Mouse (Mus musculus): Measurements from ENCODE around the gene Ptprg. TPM values are rescaled to one million over a fixed set of nuclear protein-coding genes. Genes with fewer than 3 reads are reported as not detected.

The Ptprg gene
- polyA plus RNA-seq, 1 experiment = 16.6 TPM

DNA sequence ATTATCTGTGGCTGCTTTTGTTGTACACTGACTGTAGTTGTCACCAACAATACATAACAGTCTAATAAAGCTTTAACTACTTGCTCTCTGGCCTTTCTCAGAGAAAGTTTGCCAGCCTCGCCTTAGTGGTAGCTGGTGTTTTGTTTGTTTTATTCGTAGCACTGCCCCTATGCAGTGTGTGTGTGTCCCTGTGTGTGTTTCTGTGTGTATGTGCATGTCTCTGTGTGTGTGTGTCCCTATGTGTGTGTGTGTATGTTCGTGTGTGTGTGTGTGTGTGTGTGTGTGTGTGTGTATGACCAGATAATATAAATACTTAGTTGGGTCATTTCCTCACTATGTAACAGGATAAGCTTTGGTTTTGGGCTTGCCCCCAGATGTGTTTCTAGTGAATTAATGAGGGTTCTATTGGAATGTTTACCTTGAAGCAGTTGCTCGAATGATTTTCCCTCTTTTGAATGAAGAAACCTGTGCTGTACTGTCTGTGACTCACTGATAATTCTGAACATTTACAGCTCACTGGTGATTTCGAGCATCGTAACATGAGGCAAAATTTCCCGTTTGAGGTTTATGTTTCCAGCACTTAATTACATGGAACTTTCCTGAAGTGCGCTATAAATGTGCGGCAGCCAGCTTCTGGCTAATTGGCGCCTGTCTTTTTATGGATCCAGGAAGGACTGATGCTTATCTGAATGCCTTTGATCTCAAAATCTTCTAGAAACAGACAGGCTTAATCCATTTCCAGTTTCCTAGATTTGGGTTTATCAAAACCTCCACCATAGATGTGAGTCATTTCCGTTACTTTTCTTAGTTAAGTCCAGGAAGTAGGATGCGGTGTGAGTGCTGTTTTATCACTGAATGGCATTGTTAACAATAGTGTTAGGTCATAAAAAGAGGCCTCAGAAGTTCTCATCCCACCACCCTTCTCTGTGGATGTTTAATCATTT is 546.3 kb downstream of the Ptprg start:
- H3K4me3 ChIP-seq (ENCODE audit: insufficient read depth, poor library complexity, severe bottlenecking) = no peak overlapping the region
- TF ChIP-seq CEBPB (IDR thresholded peaks at IDR 0.05; ENCODE audit: low read depth) (no peak), FOSL1 (IDR thresholded peaks at IDR 0.05; ENCODE audit: insufficient read depth, low read length, poor library complexity, severe bottlenecking) (no peak), MYOG (IDR thresholded peaks at IDR 0.05; ENCODE audit: control insufficient read depth, extremely low read depth, insufficient read length) (no peak), MAX (IDR thresholded peaks at IDR 0.05) (no peak), CTCF (IDR thresholded peaks at IDR 0.05; ENCODE audit: control insufficient read depth, insufficient read depth, insufficient read length) (no peak)

GRCm38 (mm10) chr14:12102389-12103325 is 549.3 kb downstream of the Ptprg start:
- no peaks in the 10 kb centered on the region for H3K27me3 ChIP-seq (ENCODE audit: control insufficient read depth, insufficient read depth, insufficient read length)
- H3ac ChIP-seq (ENCODE audit: control insufficient read depth, insufficient read length, low read depth) = no peak overlapping the region
- no peaks in the 10 kb centered on the region for H3K36me3 ChIP-seq (ENCODE audit: control insufficient read depth, insufficient read depth)
- H3K79me3 ChIP-seq (ENCODE audit: low read depth) = no peaks in the 10 kb centered on the region
- no peaks in the 10 kb centered on the region for H3K79me2 ChIP-seq (ENCODE audit: control insufficient read depth, insufficient read depth)
- H3K4me3 ChIP-seq (ENCODE audit: insufficient read depth, poor library complexity, severe bottlenecking) = no peak overlapping the region
- TF ChIP-seq CTCF (IDR thresholded peaks at IDR 0.05; ENCODE audit: control insufficient read depth, insufficient read depth, insufficient read length) = no peak
- no peak for TF ChIP-seq CEBPB (IDR thresholded peaks at IDR 0.05; ENCODE audit: low read depth)
- TF ChIP-seq MYOD1 (IDR thresholded peaks at IDR 0.05; ENCODE audit: control insufficient read depth, insufficient read length, low read depth) = no peak
- no peak for TF ChIP-seq MAX (IDR thresholded peaks at IDR 0.05)
- TF ChIP-seq USF1 (IDR thresholded peaks at IDR 0.05; ENCODE audit: low read depth) = no peak
- no peak for TF ChIP-seq FOSL1 (IDR thresholded peaks at IDR 0.05; ENCODE audit: insufficient read depth, low read length, poor library complexity, severe bottlenecking)

More for the DNA sequence above, 546.3 kb downstream of the Ptprg start:
- Histone ChIP-seq H3K27me3 (ENCODE audit: control insufficient read depth, insufficient read depth, insufficient read length) (no peaks in the 10 kb centered on the region), H3K79me2 (ENCODE audit: control insufficient read depth, insufficient read depth) (no peaks in the 10 kb centered on the region), H3K36me3 (ENCODE audit: control insufficient read depth, insufficient read depth) (no peaks in the 10 kb centered on the region), H3ac (ENCODE audit: control insufficient read depth, insufficient read length, low read depth) (no peak overlapping the region), H3K79me3 (ENCODE audit: low read depth) (no peaks in the 10 kb centered on the region)

DNA sequence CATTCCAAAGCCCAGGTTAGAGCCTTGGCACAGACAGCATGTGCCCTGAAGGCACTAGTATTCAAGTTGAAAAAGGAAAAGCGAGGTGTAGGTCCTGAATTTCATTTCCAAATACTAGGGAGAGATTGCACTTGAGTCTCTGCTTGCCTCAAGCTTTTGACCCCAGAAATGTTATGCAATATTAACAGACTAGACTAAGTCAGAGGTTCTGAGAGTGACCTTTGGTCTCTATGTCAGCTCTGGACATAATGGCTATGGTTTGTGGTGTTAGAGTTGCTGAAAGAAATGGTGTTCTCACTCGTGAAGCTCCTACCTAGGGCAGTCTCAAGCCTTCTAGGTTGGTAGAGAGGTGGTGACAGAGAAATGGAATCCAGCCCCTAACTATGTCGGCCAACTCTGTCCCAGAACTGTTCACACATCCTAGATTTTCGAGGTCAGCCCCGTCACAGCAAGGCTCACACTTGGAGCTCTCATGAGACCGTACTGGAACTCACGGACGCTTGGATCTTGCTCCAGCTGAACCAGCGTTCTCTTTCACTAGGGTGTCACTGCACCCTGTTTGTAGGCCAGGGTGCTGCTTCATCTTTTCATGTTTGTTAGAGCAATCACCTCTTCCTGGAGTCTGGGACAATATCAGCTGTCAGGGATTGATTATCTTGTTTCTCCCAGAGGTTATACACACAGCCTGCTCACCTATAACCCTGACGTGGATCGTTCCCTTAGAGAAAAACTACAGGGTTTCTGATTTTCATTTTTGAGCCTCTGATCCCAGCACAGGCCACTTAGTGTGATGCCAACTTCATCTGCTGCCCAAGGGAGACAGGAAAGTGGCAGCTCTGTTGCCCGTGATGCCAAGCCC is 551.2 kb downstream of the Ptprg start:
- no peak overlapping the region for H3K4me3 ChIP-seq (ENCODE audit: insufficient read depth, poor library complexity, severe bottlenecking)
- no peak overlapping the region for H3ac ChIP-seq (ENCODE audit: control insufficient read depth, insufficient read length, low read depth)
- H3K79me3 ChIP-seq (ENCODE audit: low read depth) = no peaks in the 10 kb centered on the region
- H3K36me3 ChIP-seq (ENCODE audit: control insufficient read depth, insufficient read depth) = no peaks in the 10 kb centered on the region
- no peaks in the 10 kb centered on the region for H3K79me2 ChIP-seq (ENCODE audit: control insufficient read depth, insufficient read depth)
- no peak for TF ChIP-seq FOSL1 (IDR thresholded peaks at IDR 0.05; ENCODE audit: insufficient read depth, low read length, poor library complexity, severe bottlenecking)
- TF ChIP-seq MAX (IDR thresholded peaks at IDR 0.05) = no peak
- TF ChIP-seq CEBPB (IDR thresholded peaks at IDR 0.05; ENCODE audit: low read depth) = no peak
- no peak for TF ChIP-seq CTCF (IDR thresholded peaks at IDR 0.05; ENCODE audit: control insufficient read depth, insufficient read depth, insufficient read length)
- no peak for TF ChIP-seq MYOD1 (IDR thresholded peaks at IDR 0.05; ENCODE audit: control insufficient read depth, insufficient read length, low read depth)
- no peak for TF ChIP-seq MYOG (IDR thresholded peaks at IDR 0.05; ENCODE audit: control insufficient read depth, extremely low read depth, insufficient read length)
- TF ChIP-seq USF1 (IDR thresholded peaks at IDR 0.05; ENCODE audit: low read depth) = no peak
- no peaks in the 10 kb centered on the region for H3K27me3 ChIP-seq (ENCODE audit: control insufficient read depth, insufficient read depth, insufficient read length)

- H3K79me2 ChIP-seq (ENCODE audit: control insufficient read depth, insufficient read depth) = no peaks in the 10 kb centered on the region
- TF ChIP-seq FOSL1 (IDR thresholded peaks at IDR 0.05; ENCODE audit: insufficient read depth, low read length, poor library complexity, severe bottlenecking) (no peak), USF1 (IDR thresholded peaks at IDR 0.05; ENCODE audit: low read depth) (no peak)
- H3K27me3 ChIP-seq (ENCODE audit: control insufficient read depth, insufficient read depth, insufficient read length) = no peaks in the 10 kb centered on the region
- H3K36me3 ChIP-seq (ENCODE audit: control insufficient read depth, insufficient read depth) = no peaks in the 10 kb centered on the region
- H3ac ChIP-seq (ENCODE audit: control insufficient read depth, insufficient read length, low read depth) = no peak overlapping the region
- H3K79me3 ChIP-seq (ENCODE audit: low read depth) = no peaks in the 10 kb centered on the region
- no peak overlapping the region for H3K4me3 ChIP-seq (ENCODE audit: insufficient read depth, poor library complexity, severe bottlenecking)
Measured at GRCm38 (mm10) chr14:12105156-12105430, 551.8 kb downstream of the Ptprg start.

DNA sequence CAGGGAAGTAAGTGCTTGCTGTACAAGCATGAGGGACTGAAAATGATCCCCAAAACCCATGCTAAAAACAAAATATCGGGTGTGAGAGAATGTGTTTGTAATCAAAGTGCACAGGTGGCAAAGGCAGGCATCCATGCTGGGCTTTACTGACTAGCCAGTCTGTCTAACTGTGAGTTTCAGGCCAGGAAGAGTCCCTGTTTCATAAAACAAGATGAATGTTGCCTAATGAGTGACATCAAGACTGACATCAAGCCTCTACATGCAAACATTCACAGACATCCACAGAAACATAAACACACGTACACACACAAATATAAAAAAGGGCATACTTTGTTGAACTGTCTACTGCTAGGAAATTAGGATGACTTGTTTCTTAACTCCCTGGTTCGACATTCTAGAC is 552.3 kb downstream of the Ptprg start:
- Histone ChIP-seq H3ac (ENCODE audit: control insufficient read depth, insufficient read length, low read depth) (no peak overlapping the region), H3K4me3 (ENCODE audit: insufficient read depth, poor library complexity, severe bottlenecking) (no peak overlapping the region), H3K27me3 (ENCODE audit: control insufficient read depth, insufficient read depth, insufficient read length) (no peaks in the 10 kb centered on the region), H3K79me3 (ENCODE audit: low read depth) (no peaks in the 10 kb centered on the region), H3K36me3 (ENCODE audit: control insufficient read depth, insufficient read depth) (no peaks in the 10 kb centered on the region), H3K79me2 (ENCODE audit: control insufficient read depth, insufficient read depth) (no peaks in the 10 kb centered on the region)
- TF ChIP-seq CEBPB (IDR thresholded peaks at IDR 0.05; ENCODE audit: low read depth) (no peak), FOSL1 (IDR thresholded peaks at IDR 0.05; ENCODE audit: insufficient read depth, low read length, poor library complexity, severe bottlenecking) (no peak), CTCF (IDR thresholded peaks at IDR 0.05; ENCODE audit: control insufficient read depth, insufficient read depth, insufficient read length) (no peak), MAX (IDR thresholded peaks at IDR 0.05) (no peak), MYOG (IDR thresholded peaks at IDR 0.05; ENCODE audit: control insufficient read depth, extremely low read depth, insufficient read length) (no peak), MYOD1 (IDR thresholded peaks at IDR 0.05; ENCODE audit: control insufficient read depth, insufficient read length, low read depth) (no peak), USF1 (IDR thresholded peaks at IDR 0.05; ENCODE audit: low read depth) (no peak)

All from C2C12 (cell line).